Mouse (Mus musculus): ENCODE data around the gene Scfd2. TPM values are rescaled to one million over a fixed set of nuclear protein-coding genes. Genes with fewer than 3 reads are reported as not detected.

The Scfd2 gene
- polyA plus RNA-seq, 1 experiment, result 3.1 TPM

DNA sequence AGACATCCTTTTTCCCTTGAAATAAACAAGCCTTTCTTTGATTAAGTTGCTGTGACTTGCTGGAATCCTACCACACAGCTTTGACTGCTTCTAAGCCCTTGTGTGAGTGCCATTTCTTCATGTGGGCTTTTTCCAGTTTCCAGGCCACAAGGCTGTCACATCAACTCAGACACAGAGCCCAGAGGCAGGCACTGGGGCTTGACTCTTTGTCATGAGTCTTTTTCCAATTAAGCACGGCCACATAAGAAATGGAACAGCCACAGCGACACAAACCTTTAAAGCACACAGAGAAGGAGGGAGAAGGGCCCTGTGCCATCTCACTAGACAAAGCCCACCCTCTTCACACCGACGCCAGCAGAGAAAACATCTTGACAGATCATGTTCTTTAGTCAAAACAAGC is 313.0 kb downstream of the Scfd2 start:
- WGBS, result 93% methylated on average over 4 of the region's 4 CpGs
- no peak overlapping the region for H3K4me3 ChIP-seq (replicated peaks; ENCODE audit: control insufficient read depth, low read depth, low read length)
- H3K4me1 ChIP-seq (ENCODE audit: control insufficient read depth, insufficient read depth, low read length), result no peaks in the 10 kb centered on the region
- H3K27ac ChIP-seq (ENCODE audit: control insufficient read depth, insufficient read depth, low read depth, low read length, poor library complexity), result no peak overlapping the region
- no peak for TF ChIP-seq CTCF (IDR thresholded peaks at IDR 0.05; ENCODE audit: control insufficient read depth, insufficient read depth, low read length)
- no peak for TF ChIP-seq POLR2A (IDR thresholded peaks at IDR 0.05; ENCODE audit: borderline replicate concordance, control insufficient read depth, low read depth, low read length)

DNA sequence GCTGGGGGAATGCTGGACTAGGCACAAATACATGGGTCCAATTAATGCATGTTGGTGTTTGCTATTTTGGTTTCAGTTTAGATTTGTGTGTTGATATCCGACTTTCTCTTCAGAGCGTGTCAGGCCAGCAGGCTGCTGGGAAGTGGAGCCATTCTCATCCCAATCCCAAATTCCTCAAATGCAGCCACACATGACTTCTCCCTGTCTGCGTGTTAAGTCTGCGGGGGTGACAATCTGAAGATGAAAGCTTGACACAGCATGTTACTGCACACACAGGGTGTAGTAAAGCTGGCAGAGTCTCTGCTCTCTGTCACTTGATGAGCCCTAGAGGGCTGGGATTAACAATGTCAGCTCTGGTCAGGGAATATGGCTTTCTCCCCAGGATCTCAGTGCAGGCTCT is 316.4 kb downstream of the Scfd2 start:
- WGBS, result 79% methylated on average over 4 of the region's 4 CpGs
- Histone ChIP-seq H3K27ac (ENCODE audit: control insufficient read depth, insufficient read depth, low read depth, low read length, poor library complexity) (no peak overlapping the region), H3K4me1 (ENCODE audit: control insufficient read depth, insufficient read depth, low read length) (no peaks in the 10 kb centered on the region), H3K4me3 (replicated peaks; ENCODE audit: control insufficient read depth, low read depth, low read length) (no peak overlapping the region)
- no peak for TF ChIP-seq CTCF (IDR thresholded peaks at IDR 0.05; ENCODE audit: control insufficient read depth, insufficient read depth, low read length)
- TF ChIP-seq POLR2A (IDR thresholded peaks at IDR 0.05; ENCODE audit: borderline replicate concordance, control insufficient read depth, low read depth, low read length), result no peak

DNA sequence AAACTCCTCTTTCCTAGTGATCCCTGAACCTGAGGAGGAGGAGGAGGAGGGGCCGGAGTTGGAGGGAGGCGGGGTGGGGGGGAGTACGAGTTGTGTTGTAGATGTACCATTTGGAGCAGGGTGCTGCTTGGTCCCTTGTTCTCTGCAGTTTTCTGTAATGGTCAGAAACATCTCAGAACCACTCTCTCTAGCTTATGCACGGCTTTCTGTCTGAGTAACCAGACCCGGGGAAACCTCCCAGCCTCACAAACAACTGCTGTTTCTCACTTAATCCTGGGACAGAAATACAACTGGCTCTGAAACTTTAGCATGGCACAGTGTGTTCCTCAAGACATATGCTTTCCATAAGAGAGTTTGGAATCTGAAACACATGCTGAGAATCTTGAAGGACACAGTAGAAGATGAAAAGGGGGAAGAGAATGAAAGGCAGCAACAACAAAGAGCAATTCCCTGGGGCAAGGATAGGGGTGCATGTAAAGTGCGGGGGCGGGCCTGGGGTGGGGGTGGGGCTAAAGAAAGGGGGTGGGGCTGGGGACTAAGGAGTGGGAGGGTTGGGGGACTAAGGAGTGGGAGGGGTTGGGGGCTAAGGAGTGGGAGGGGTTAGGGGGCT is 317.0 kb downstream of the Scfd2 start:
- H3K4me1 ChIP-seq (ENCODE audit: control insufficient read depth, insufficient read depth, low read length), result no peaks in the 10 kb centered on the region
- H3K27ac ChIP-seq (ENCODE audit: control insufficient read depth, insufficient read depth, low read depth, low read length, poor library complexity), result no peak overlapping the region
- TF ChIP-seq POLR2A (IDR thresholded peaks at IDR 0.05; ENCODE audit: borderline replicate concordance, control insufficient read depth, low read depth, low read length) (no peak), CTCF (IDR thresholded peaks at IDR 0.05; ENCODE audit: control insufficient read depth, insufficient read depth, low read length) (no peak)
- WGBS, result 80% methylated on average over 7 of the region's 7 CpGs
- H3K4me3 ChIP-seq (replicated peaks; ENCODE audit: control insufficient read depth, low read depth, low read length), result no peak overlapping the region

DNA sequence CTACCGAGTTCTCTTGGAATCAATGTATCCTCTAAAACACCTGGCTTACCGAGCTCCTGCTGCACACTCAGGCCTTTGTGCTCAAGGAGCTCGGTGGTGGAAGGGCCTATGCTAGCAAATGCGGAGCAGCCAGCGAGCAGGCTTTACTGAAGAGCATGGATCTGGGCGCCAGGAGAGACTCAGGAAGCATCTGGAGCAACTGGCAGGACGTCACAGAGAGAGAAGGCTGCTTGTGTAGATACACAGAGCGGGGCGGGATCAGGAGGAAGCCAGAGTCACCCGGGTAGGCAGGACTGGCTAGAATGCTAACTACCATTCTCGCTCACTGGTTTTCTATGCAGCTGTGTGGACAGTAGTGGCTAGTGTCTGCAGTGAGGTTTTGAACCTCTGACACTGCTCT is 320.2 kb downstream of the Scfd2 start:
- TF ChIP-seq CTCF (IDR thresholded peaks at IDR 0.05; ENCODE audit: control insufficient read depth, insufficient read depth, low read length), result no peak
- no peak for TF ChIP-seq POLR2A (IDR thresholded peaks at IDR 0.05; ENCODE audit: borderline replicate concordance, control insufficient read depth, low read depth, low read length)
- no peak overlapping the region for H3K4me3 ChIP-seq (replicated peaks; ENCODE audit: control insufficient read depth, low read depth, low read length)
- WGBS, result 81% methylated on average over 11 of the region's 11 CpGs
- no peak overlapping the region for H3K27ac ChIP-seq (ENCODE audit: control insufficient read depth, insufficient read depth, low read depth, low read length, poor library complexity)
- H3K4me1 ChIP-seq (ENCODE audit: control insufficient read depth, insufficient read depth, low read length), result no peaks in the 10 kb centered on the region

DNA sequence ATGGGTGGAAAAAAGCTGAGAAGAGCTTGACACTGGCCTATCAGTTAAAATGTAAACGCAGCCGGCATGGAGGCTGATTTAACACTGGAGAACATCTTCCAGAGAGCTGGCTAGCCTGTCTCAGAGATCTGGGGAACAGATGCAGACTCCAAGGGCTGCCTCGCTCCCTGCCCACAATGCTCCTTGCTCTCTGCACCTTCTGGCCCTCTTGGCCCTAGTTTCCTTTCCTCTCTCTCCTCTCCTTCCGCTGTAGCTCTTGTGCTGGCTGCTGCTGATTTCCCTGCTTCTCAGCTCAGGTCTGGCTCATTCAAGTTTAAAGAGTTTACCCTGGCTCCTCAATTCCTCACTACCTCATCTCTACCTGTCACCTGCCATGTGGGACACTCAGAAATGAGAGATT is 321.9 kb downstream of the Scfd2 start:
- WGBS, result 88% methylated on average over 4 of the region's 4 CpGs
- no peak for TF ChIP-seq POLR2A (IDR thresholded peaks at IDR 0.05; ENCODE audit: borderline replicate concordance, control insufficient read depth, low read depth, low read length)
- TF ChIP-seq CTCF (IDR thresholded peaks at IDR 0.05; ENCODE audit: control insufficient read depth, insufficient read depth, low read length), result no peak

DNA sequence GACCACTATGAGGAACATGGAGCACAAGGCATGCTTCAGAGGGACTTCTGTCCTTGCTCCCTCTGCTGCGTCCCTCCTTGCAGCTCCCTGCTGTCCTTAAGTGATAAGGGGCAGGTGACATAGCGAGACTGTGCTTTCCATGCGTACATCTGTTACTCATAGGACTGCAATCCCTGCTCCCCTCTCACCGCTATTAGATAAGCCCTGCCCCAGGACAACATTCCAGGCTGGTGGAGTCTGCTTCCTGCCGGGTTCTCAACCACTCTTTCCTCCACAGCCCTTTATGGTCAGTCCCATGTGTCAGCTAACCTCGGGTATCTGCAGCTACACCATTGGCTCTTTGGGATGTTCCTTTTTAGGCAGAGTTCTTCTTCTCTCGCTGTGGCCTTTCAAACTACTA is 323.1 kb downstream of the Scfd2 start:
- no peak overlapping the region for H3K27ac ChIP-seq (ENCODE audit: control insufficient read depth, insufficient read depth, low read depth, low read length, poor library complexity)
- 81% methylated on average over 7 of the region's 7 CpGs for WGBS
- no peaks in the 10 kb centered on the region for H3K4me1 ChIP-seq (ENCODE audit: control insufficient read depth, insufficient read depth, low read length)

More for the DNA sequence above, 321.9 kb downstream of the Scfd2 start:
- no peak overlapping the region for H3K4me3 ChIP-seq (replicated peaks; ENCODE audit: control insufficient read depth, low read depth, low read length)
- no peak overlapping the region for H3K27ac ChIP-seq (ENCODE audit: control insufficient read depth, insufficient read depth, low read depth, low read length, poor library complexity)
- H3K4me1 ChIP-seq (ENCODE audit: control insufficient read depth, insufficient read depth, low read length), result no peaks in the 10 kb centered on the region

DNA sequence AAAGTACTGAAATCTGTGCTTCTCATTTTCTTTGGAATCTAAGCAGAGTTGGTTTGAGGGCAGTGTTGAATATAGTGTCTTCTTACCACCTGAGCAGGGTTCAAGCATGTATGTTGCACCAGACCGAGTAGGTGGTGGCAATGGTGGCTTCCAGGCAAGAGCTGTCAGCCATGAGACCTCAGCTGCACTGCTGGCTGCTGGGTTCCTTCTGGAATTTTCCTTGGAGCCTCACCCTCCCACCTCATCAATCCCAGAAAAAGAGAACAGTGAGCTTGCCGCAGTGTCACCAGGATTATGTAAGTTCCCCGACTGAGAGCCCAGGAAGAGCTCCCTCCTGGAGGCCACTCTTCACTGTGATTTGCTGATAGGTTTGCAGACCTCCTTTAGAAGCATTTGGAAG is 324.4 kb downstream of the Scfd2 start:
- Histone ChIP-seq H3K4me1 (ENCODE audit: control insufficient read depth, insufficient read depth, low read length) (no peaks in the 10 kb centered on the region), H3K27ac (ENCODE audit: control insufficient read depth, insufficient read depth, low read depth, low read length, poor library complexity) (no peak overlapping the region), H3K4me3 (replicated peaks; ENCODE audit: control insufficient read depth, low read depth, low read length) (no peak overlapping the region)
- WGBS, result 74% methylated on average over 3 of the region's 3 CpGs
- no peak for TF ChIP-seq POLR2A (IDR thresholded peaks at IDR 0.05; ENCODE audit: borderline replicate concordance, control insufficient read depth, low read depth, low read length)
- no peak for TF ChIP-seq CTCF (IDR thresholded peaks at IDR 0.05; ENCODE audit: control insufficient read depth, insufficient read depth, low read length)

More for the DNA sequence above, 323.1 kb downstream of the Scfd2 start:
- H3K4me3 ChIP-seq (replicated peaks; ENCODE audit: control insufficient read depth, low read depth, low read length), result no peak overlapping the region
- TF ChIP-seq CTCF (IDR thresholded peaks at IDR 0.05; ENCODE audit: control insufficient read depth, insufficient read depth, low read length) (no peak), POLR2A (IDR thresholded peaks at IDR 0.05; ENCODE audit: borderline replicate concordance, control insufficient read depth, low read depth, low read length) (no peak)

DNA sequence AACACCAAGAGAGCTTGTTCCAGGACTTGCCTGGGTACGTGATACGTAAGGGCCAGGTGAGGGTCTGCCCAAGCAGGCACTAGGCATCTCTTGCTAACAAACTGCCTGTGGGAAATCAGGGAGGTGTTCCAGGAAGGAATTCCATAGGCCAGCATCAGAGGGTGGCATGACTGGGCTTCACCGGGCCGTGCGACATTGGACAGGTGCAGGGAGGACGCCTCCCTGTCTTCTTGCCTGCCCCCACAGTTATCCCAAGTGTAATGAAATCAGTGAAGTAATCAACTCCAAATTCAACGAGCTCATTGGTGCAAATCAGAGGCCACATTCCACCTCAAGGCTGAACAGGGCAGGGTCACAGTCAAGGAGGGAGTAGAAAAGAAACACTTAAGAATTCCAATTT is 324.9 kb downstream of the Scfd2 start:
- Histone ChIP-seq H3K4me3 (replicated peaks; ENCODE audit: control insufficient read depth, low read depth, low read length) (no peak overlapping the region), H3K27ac (ENCODE audit: control insufficient read depth, insufficient read depth, low read depth, low read length, poor library complexity) (no peak overlapping the region), H3K4me1 (ENCODE audit: control insufficient read depth, insufficient read depth, low read length) (no peaks in the 10 kb centered on the region)
- TF ChIP-seq CTCF (IDR thresholded peaks at IDR 0.05; ENCODE audit: control insufficient read depth, insufficient read depth, low read length), result no peak
- TF ChIP-seq POLR2A (IDR thresholded peaks at IDR 0.05; ENCODE audit: borderline replicate concordance, control insufficient read depth, low read depth, low read length), result no peak
- WGBS, result 89% methylated on average over 7 of the region's 7 CpGs

DNA sequence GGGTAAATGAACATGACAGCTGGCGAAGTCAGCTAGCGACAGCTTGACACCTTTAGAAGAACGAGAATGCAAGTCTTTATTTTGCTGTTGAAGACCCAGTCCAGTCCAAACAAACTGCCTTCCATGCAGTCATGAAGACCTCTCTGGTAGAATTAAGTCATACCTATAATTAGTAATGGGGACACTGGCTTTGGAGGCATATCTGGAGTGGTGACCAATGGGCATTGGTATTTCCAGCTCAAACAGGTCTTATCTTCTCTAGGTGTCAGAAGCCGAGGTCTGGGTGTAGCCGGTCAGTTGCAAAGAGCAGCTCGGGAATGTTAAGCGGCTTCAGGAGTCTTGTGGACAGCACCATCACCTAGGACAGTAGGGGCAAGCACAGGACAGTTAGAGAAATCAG is 325.5 kb downstream of the Scfd2 start:
- WGBS, result 95% methylated on average over 7 of the region's 7 CpGs
- Histone ChIP-seq H3K4me1 (ENCODE audit: control insufficient read depth, insufficient read depth, low read length) (no peaks in the 10 kb centered on the region), H3K27ac (ENCODE audit: control insufficient read depth, insufficient read depth, low read depth, low read length, poor library complexity) (no peak overlapping the region), H3K4me3 (replicated peaks; ENCODE audit: control insufficient read depth, low read depth, low read length) (no peak overlapping the region)
- TF ChIP-seq POLR2A (IDR thresholded peaks at IDR 0.05; ENCODE audit: borderline replicate concordance, control insufficient read depth, low read depth, low read length) (no peak), CTCF (IDR thresholded peaks at IDR 0.05; ENCODE audit: control insufficient read depth, insufficient read depth, low read length) (no peak)

Measured in bone marrow, adult 2 months (tissue).